Mouse (Mus musculus) cortical plate, adult 2 months (tissue): ENCODE measurements around the gene Evpl. TPM values are rescaled to one million over a fixed set of nuclear protein-coding genes. Genes with fewer than 3 reads are reported as not detected.

Experiments used
- H3K27ac ChIP-seq: fragments of 200-500 bp; 2 replicates; pipeline ENCODE4 v1.5.1; 2012; ENCODE audit warnings: low read length, control low read depth, inconsistent platforms; ENCODE audit not compliant: insufficient read depth
- H3K4me1 ChIP-seq: fragments of 200-500 bp; 2 replicates; pipeline ENCODE4 v1.6.1; 2011; ENCODE audit warnings: low read length; ENCODE audit not compliant: control insufficient read depth, insufficient read depth
- H3K4me3 ChIP-seq: fragments of 200-500 bp; 2 replicates; pipeline ENCODE4 v1.5.1; 2011; ENCODE audit warnings: mild to moderate bottlenecking, low read length, control low read depth; ENCODE audit not compliant: insufficient read depth
- CTCF ChIP-seq: fragments of 200-500 bp; IDR thresholded peaks from 2 replicates; pipeline ENCODE4 v1.5.1; 2011; ENCODE audit warnings: mild to moderate bottlenecking, control low read depth, low read length; ENCODE audit not compliant: insufficient read depth; ENCODE audit errors: extremely low read depth
- POLR2A ChIP-seq: fragments of 200-500 bp; IDR thresholded peaks from 2 replicates; pipeline ENCODE4 v1.6.1; 2011; ENCODE audit warnings: mild to moderate bottlenecking, low read length, control low read depth; ENCODE audit not compliant: insufficient read depth; ENCODE audit errors: extremely low read depth
- polyA plus RNA-seq: library from polyadenylated mRNA; depleted of rRNA; stranded (reverse); fragments of >200 nt; gene quantifications from 2 replicates; pipeline ENCODE4 v1.2.3, GENCODE M21; 2012

Gene Evpl
- polyA plus RNA-seq, 1 experiment: 1.0 TPM

DNA sequence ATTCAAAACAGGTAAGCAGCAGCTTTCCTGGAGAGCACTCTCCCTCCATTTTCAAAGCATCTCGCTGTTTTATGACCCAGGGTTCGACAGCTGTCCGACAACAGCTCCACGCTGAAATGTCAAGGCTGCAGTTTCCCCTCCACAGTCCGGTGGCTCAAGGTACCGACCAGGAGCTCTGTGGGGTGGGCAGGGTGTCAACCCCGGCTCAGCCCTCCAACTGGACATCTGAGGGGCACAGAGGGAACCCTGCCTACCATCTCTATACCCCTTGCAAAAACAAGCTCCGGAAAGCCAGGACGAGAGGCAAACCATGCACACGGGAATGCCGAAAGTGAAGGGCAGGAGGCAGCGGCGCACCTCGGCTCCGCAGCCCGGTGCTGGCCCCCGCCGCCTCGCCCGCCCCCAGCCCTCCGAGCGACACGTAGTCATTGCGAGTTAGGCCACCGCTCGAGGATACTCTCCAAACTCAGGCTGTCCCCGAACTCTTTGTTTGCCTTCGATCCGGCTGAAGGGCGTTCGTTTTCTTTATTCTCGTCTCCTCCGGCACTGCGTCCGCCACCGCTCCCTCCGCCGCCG, 35.7 kb upstream of the Evpl start:
- Histone ChIP-seq H3K4me3 (peak overlapping the region; percentile 66), H3K4me1 (peaks cover 5% of the 10 kb centered on the region), H3K27ac (no peak overlapping the region)
- TF ChIP-seq CTCF (no peak), POLR2A (no peak)

- Histone ChIP-seq H3K4me3 (peak overlapping the region; percentile 66), H3K27ac (no peak overlapping the region), H3K4me1 (peaks cover 5% of the 10 kb centered on the region)
- TF ChIP-seq CTCF: no peak
- TF ChIP-seq POLR2A: no peak
These were observed 35.0 kb upstream of the Evpl start for GRCm38 (mm10) chr11:116272589-116273468.

- no peak for TF ChIP-seq CTCF
- no peak for TF ChIP-seq POLR2A
- Histone ChIP-seq H3K4me3 (no peak overlapping the region), H3K4me1 (peaks cover 5% of the 10 kb centered on the region)
These were observed 31.7 kb upstream of the Evpl start for GRCm38 (mm10) chr11:116269560-116269959.

GRCm38 (mm10) chr11:116268313-116268712, 30.4 kb upstream of the Evpl start:
- peaks cover 5% of the 10 kb centered on the region for H3K4me1 ChIP-seq
- H3K27ac ChIP-seq: no peak overlapping the region
- H3K4me3 ChIP-seq: no peak overlapping the region
- TF ChIP-seq POLR2A (no peak), CTCF (no peak)

More at GRCm38 (mm10) chr11:116269560-116269959, 31.7 kb upstream of the Evpl start:
- no peak overlapping the region for H3K27ac ChIP-seq

DNA sequence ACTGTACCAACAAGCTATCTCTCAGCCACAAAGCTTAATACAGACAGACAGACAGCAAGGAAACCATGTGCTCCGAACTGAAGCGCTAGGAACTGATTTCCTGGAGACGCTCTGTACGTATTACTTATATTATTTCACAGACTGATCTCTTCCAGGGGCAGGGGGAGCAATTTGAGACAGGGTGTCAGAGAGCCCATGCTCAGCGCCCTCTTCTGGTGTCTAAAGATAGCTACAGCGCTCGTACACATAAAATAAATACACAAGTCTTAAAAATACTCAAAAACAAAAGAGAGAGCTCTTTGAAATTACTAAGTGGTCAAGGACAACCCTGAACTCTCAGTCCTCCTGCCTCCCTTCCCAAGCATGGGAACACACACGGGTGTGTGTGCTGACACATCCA, 29.8 kb upstream of the Evpl start:
- Histone ChIP-seq H3K4me1 (peaks cover 2% of the 10 kb centered on the region), H3K4me3 (no peak overlapping the region), H3K27ac (no peak overlapping the region)
- TF ChIP-seq CTCF (no peak), POLR2A (no peak)

- Histone ChIP-seq H3K4me1 (no peaks in the 10 kb centered on the region), H3K4me3 (no peak overlapping the region), H3K27ac (no peak overlapping the region)
- no peak for TF ChIP-seq POLR2A
- TF ChIP-seq CTCF: no peak
These were observed 28.0 kb upstream of the Evpl start for GRCm38 (mm10) chr11:116265850-116266249.

GRCm38 (mm10) chr11:116265352-116265751, 27.5 kb upstream of the Evpl start:
- no peak overlapping the region for H3K27ac ChIP-seq
- H3K4me3 ChIP-seq: no peak overlapping the region
- H3K4me1 ChIP-seq: no peaks in the 10 kb centered on the region
- no peak for TF ChIP-seq POLR2A
- no peak for TF ChIP-seq CTCF

- Histone ChIP-seq H3K4me1 (peaks cover 6% of the 10 kb centered on the region), H3K4me3 (no peak overlapping the region), H3K27ac (no peak overlapping the region)
- TF ChIP-seq CTCF (no peak), POLR2A (no peak)
These were observed 22.4 kb upstream of the Evpl start for GRCm38 (mm10) chr11:116260259-116260658.

- H3K27ac ChIP-seq: no peak overlapping the region
- no peak overlapping the region for H3K4me3 ChIP-seq
- TF ChIP-seq POLR2A (no peak), CTCF (no peak)
- H3K4me1 ChIP-seq: peaks cover 7% of the 10 kb centered on the region
These were observed 21.6 kb upstream of the Evpl start for GRCm38 (mm10) chr11:116259461-116259860.
